Mouse (Mus musculus) kidney, postnatal 36 days (tissue): Measurements from ENCODE around the gene Ralgps2.
A peak's percentile ranks its signal among the peaks of the same experiment; 100 is the strongest.

ENCODE experiments used
- DNase-seq, 2 experiments: peaks; one replicate each; pipeline ENCODE4 v3.0.0; 2021 to 2022; ENCODE audit warnings: mixed read lengths in 2 of 2

The Ralgps2 gene

GRCm38 (mm10) chr1:156901689-156902088, 37.7 kb downstream of the Ralgps2 start:
- DNase-seq = no peak

DNA sequence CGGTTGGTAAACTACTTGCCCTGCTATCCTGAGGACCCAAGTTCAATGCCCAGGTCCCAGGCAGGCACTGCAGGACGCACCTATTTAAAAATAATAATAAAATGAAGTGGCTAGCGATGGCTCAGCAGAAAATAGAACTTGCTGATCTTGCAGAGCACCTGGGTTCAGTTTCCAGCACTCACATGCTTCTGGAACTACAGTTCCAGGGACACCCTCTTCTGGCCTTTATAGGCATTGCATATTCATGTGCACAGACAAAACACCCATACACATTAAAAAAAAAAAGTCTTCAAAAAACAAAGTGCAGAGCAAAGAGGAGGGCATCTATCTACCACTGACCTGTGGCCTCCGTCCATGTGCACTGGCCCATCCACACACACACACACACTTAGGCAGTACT, 47.9 kb downstream of the Ralgps2 start:
- peak; percentile 6 to 7 for DNase-seq

DNA sequence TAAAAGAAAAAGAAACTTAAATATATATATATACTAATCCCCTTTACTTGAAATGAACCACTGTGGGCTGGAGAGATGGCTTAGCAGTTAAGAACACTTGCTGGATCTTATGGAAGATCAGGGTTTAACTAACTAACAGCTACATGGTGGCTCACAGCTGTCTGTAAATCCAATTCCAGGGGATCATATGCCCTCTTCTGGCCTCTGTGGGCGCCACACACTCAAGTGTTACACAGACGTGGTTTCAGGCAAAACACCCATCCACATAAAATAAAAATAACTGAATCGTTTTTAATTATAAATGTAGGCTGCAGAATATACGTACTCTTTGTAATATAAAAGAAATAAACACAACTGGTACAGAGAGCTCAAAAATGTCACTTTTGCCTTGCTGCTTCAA, 50.6 kb downstream of the Ralgps2 start:
- peak in 1 of 2 experiments; percentile 28 for DNase-seq

- no peak for DNase-seq
These were observed 53.5 kb downstream of the Ralgps2 start for GRCm38 (mm10) chr1:156885879-156886278.

GRCm38 (mm10) chr1:156884782-156885181, 54.6 kb downstream of the Ralgps2 start:
- no peak for DNase-seq

DNA sequence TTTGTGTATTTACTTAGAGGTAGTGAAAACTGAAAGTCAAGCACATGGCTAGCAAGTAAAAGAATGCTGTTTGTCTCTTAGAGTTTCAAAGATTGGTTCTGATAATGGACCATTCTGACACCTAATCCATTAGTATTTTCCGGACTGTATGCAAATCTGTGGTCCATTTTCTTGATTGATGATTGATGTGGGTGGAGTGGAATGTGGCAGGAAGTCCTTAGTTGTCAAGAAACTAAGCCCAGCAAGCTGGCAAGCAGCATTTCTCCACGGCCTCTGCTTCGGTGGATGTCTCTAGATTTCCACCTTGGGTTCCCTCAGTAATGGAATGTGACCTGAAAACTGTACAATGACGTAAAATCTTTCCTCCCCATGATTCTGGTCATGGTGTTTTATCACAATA, 68.8 kb downstream of the Ralgps2 start:
- no peak for DNase-seq

- DNase-seq = no peak
These were observed 69.4 kb downstream of the Ralgps2 start for GRCm38 (mm10) chr1:156870028-156870427.

DNA sequence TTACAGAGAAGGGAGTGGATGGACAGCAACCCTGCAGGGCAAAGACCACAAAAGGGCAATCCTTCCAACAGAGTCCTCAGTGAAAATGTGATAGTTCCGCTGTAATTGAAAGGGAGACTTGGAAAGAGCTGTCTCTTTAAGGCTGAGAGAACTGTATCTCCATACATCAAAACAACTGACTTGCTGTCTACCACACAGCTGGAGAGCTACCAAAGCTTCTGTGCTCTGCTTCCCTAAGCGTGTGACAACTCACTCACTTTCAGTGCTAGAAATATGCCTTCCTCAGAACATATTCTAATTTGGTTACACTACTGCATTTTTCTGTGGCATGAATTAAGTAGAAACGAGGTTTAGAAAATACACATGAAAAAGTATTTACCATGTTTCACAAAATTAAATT, 75.2 kb downstream of the Ralgps2 start:
- no peak for DNase-seq

GRCm38 (mm10) chr1:156863726-156864125, 75.7 kb downstream of the Ralgps2 start:
- no peak for DNase-seq

- DNase-seq = peak in 1 of 2 experiments; percentile 47
These were observed 77.9 kb downstream of the Ralgps2 start for GRCm38 (mm10) chr1:156861475-156862043.

- DNase-seq = no peak
These were observed 79.2 kb downstream of the Ralgps2 start for GRCm38 (mm10) chr1:156860266-156860665.

DNA sequence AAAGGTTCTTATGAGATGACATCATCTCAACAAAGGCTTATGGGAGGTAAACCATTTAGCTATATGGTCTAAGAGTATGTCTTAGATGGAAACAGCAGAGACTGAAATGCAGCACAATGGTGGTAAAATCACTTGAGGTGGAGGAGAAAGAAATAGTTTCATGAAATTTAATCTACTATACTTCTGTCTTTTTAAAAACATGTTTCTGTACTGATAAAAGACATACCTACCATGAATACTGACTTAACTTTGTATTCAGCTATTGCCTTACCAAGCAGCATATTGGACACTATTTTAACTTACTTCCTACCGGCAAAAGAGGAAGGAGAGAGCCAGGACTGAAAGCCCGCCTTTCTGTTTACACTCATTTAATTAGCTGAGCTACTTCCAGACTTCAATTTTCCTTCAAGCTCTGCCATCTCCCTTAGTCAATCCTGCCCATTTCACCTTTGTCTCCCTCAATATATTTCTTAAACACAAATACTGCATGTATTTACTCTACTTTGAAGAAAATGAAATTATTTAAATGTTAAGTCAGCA, 79.6 kb downstream of the Ralgps2 start:
- no peak for DNase-seq

- DNase-seq = no peak
These were observed 80.3 kb downstream of the Ralgps2 start for GRCm38 (mm10) chr1:156859156-156859555.

DNA sequence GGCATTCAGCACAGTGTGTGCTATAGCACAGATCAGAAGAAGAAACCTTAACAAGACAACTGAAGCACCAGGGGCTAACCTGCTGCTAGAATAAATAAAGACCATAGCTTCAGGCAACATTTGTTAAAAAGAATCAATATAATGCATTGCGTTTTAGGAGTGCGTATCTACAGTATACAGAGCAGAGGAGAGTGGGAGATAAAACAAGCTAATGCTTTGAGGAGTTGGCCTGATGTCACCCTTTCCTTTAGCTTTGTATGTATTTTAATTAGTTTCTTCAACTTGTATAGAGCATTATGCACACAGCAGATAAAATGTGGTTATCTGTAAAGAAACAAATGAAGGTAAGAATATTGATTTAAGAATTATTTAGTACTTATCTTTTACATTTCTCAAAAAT, 82.8 kb downstream of the Ralgps2 start:
- DNase-seq = no peak

DNA sequence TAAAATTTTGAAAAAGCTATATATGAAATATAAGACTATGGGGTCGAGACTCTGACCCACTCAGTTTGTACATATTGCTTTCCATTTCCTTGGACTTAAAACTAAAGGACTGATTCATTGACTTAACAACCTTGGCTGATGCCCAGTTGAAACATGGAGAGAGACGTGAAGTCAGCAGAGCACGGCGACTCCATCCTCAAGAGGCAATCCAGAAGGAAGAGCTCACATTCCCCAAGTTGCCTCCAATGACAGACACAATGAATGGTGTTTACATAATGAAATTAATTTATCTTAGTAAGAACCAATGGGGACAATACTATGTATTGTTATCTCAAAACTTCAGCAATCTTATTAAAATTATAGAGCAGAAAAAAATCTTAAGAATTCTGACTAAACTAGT, 84.9 kb downstream of the Ralgps2 start:
- no peak for DNase-seq

- no peak for DNase-seq
These were observed 86.6 kb downstream of the Ralgps2 start for GRCm38 (mm10) chr1:156852872-156853271.

- no peak for DNase-seq
These were observed 87.0 kb downstream of the Ralgps2 start for GRCm38 (mm10) chr1:156852409-156852808.

- no peak for DNase-seq
These were observed 92.3 kb downstream of the Ralgps2 start for GRCm38 (mm10) chr1:156847098-156847497.

GRCm38 (mm10) chr1:156841625-156842339, 97.6 kb downstream of the Ralgps2 start:
- DNase-seq = no peak

GRCm38 (mm10) chr1:156838695-156839094, 100.7 kb downstream of the Ralgps2 start:
- DNase-seq = peak; percentile 57 to 72

DNA sequence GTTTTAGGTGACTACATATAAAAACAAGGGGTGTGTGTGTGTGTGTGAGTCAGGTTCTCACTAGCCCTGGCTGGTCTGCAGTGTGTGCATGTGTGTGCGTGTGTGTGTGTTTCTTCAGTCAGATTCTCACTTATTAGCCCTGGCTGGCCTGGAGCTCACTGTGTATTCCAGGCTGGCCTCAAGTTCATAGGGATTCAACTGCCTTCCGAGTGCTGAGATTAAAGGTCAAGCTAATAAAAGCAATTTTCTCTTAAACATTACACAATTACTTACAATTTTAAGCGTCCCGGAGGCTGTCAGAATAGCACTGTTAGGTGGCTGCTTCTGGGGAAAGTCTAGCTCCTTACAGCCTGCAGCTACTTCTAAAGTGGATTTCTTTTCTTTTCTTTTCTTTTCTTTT, 101.2 kb downstream of the Ralgps2 start, which contains the start of gene Angptl1:
Gene Angptl1, plus strand, starts transcription at position 386 of the 400 bp plus-strand sequence.
- peak; percentile 37 to 51 for DNase-seq

GRCm38 (mm10) chr1:156819236-156819635, 120.2 kb downstream of the Ralgps2 start:
- peak; percentile 71 to 79 for DNase-seq

DNA sequence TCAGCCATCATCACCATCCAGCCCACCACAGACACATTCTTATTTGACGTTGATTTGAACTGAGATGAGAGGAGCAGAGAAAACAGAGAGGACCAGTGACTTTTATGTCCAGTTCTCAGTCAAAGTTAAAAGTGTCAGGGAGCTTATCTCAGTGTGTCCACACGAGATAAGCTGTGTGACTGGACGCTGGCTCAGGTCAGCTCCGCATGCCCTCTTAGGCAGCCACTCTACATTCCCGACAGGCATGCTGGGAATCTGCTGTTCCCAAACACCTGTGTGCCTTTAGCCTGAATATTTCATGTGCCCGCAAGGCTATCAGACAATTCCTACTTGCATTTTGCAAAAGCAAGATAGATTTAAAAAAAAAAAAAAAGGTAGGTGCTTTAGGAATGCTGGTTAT, 125.9 kb downstream of the Ralgps2 start:
- no peak for DNase-seq

- DNase-seq = no peak
These were observed 126.7 kb downstream of the Ralgps2 start for GRCm38 (mm10) chr1:156812716-156813115.
